Mouse (Mus musculus): Measurements from ENCODE around the gene Efcab3.
"Not testable (repeated sequence)": the region's sequence is repeated elsewhere in the genome, so short reads cannot be mapped to it uniquely, and the experiment has no call there.

The Efcab3 gene

DNA sequence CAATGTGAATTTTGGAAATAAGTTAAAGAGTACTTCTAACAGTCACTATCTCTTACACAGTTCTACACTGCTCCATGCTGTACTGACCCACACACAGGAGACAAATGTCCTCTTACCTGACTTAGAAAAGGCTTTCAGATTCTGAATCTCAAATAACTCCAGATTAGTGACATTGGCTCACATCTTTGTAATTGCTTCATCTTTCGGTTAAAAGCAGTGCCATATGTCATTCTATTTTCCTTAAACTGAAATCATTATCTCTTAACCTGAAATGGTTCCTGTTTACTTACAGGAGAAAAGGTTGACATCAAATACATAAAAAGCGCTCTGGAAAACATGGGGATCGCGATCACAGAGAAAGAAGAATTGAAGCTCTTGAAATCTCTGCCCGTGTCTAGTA, at the start of gene Efcab3:
Efcab3 (plus strand) TSS at position 301 of the 400 bp plus-strand sequence.
- in situ Hi-C loops (cut with MboI, MseI): no loop called here

DNA sequence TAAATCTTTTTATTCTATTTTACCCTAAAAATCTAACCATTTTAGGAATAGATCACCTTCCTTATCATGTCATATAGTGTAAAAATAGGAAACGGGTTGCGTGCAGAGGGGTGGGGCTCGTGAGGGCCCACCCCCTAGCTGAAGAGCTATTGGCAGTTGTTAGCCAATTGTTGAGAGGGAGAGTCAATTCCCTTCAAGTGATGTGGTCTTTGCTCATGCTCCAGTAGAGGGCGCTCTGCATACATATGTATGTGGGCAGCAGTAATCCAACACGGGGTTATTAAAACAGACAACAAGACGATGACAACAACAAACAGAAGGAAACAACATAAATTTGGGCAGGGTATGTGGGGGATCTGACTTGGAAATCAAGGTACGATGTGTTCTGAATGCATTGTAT, 42.3 kb upstream of the Efcab3 start:
- in situ Hi-C loops (cut with MboI, MseI): no loop called here

DNA sequence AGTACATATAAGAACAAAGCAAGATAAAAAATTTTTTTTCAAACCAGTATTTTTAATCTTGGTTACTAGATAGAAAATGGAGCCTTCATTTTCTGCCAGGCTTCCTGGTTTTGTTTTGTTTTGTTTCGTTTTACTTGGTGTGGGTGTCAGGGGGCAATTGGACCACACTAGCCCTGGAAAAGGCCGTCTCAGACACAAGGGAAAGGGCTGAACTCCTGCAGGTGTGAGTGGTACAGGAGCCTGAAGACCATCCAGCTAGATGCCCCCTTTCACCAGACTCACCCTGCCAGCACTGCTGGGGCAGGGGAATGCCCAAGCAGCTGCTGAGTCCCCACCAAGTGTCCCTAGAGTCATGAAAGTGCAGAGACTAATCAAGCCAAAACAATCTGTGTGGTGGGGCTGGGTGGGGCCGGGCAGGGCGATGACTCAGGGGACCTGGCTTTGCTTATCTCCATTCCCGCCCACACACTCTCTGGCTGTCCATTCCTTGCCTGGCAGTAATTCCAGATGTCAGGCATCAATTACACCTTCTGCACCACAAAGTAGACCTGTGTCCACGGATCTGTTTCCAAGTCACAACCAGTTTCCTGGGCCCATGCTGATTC, 34.5 kb upstream of the Efcab3 start:
- in situ Hi-C loops (cut with MboI, MseI): no loop called here

DNA sequence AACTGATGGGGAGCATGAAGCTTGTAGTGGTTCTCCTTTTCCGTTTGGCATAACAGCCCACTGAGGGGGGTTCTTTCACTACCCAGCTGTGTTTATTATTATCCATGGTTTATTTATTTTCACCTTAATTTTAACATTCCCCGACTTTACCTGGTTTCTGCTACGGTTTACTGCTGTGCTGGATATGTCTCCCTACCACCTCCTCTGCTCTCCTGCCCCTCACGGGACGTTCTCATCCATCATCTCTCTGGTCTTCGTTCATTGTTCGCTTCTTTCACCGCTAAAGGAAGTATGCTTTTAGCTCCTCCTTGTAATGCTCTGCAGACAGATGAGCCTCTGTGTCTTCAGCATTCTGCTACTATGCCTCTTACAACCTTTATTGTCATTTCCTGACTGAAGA, 33.9 kb upstream of the Efcab3 start:
- in situ Hi-C loops (cut with MboI, MseI): no loop called here

DNA sequence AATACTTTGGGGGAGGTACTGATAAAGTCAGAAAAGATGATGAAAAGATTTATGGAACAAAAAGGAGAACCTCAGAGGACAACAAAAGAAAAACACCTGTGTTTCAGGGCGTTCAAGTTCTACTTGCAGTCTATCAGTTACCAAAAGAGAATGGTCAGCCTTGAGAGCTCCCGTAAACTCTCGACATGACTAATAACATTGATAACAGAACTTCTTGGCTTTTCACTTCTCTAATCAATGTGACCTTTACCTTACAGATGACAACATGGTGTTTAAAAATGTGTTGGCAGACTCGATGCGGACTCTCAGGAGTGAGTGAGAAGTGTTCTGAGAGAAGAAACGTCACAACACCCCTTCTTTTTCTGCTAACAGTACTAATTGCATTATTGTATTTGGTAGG, 33.2 kb upstream of the Efcab3 start:
- in situ Hi-C loops (cut with MboI, MseI): no loop called here

DNA sequence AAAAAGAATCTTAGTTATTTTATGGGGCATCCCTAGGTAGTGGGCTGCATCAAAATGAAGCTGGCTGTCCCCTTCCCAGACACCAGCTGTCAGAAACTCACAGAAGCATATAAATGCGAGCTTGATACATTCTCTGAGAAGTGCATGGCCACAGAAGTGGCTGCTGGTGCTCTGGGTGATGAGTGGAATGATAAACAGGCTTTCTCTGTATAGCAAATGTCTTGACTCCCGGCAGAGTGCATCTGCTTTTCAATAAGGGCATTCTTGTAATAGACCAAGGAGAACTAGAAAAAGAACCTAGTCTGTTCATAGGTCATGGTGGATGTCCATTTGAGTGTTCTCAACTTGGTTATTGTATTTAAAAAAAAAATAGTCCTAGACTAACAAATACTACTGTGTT, 32.3 kb upstream of the Efcab3 start:
- in situ Hi-C loops (cut with MboI, MseI): no loop called here

DNA sequence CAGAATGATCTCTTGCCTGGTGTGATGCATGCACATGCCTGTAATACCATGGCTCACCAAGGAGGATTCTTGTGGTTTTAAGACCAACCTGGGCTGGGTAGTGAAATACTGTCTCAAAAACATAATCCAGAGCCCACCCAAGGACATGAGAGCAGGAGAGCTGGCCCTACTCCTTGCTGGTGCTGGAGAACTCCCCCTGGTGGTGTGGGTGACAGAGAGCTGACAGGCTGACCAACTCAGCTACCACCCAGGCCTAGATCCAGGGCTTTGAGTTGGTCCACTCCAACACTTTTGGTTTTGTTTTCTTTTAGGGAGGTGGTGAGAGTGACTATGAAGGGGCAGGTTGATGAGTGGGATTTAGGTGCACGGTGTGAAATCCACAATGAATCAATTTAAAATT, 28.3 kb upstream of the Efcab3 start:
- in situ Hi-C loops (cut with MboI, MseI): no loop called here

DNA sequence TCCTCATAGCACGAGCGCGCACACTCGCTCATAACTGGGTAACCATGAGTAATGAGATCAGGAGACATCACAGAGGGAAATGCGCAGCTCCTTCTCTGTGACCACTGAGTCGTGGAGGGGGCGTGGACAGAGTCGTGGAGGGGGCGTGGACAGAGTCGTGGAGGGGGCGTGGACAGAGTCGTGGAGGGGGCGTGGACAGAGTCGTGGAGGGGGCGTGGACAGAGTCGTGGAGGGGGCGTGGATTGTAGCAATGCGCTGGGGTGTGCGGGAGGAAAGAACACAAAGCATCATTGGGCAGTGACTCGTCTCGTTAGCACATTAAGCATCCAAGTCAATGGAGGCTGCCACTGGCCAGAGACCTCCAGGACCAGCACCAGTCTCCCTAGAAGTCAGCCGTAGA, 49.1 kb downstream of the Efcab3 start:
- in situ Hi-C loops (cut with MboI, MseI): not testable (repeated sequence)

DNA sequence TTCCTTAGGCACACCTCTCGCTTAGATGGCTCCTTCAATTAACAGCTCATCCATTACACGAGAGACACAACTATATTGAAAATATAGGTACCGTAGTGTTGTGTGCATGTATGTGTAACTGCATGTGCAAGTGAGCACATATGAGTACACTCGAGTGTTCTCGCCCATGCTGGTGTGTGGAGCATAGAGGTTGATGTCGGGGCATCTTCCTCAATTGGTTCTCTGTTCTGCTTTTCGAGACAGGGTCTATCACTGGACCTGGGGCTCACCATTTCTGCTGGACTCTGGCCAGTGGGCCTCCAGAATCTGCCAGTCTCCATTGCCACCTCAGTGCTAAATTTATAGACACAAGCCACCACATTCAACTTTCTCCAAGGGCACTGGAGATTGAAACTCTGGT, 54.4 kb downstream of the Efcab3 start:
- in situ Hi-C loops (cut with MboI, MseI): no loop called here

DNA sequence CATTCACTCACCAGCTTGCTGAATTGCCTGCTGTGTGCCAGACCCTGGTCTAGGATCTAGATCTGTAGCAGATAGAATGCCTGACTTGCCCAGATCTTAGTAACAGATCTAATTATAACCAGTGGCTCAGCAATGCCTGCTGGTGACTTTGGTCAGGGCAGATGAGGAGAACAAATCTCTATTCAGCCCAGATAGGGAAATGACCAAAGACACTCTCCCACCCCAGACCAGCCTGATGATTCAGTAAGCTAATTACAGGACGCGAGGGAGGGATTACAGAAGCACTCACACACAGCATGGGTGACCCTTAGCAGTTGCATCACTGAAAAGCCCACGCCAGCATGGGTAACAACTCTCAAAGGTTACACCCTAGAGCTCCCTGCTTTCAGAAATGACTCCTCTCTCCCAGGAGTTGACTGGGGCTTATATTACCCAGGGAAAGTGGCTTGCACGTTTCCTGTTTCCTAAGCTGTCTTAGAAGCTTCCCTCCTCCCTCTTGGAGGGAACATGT, 57.2 kb downstream of the Efcab3 start:
- in situ Hi-C loops (cut with MboI, MseI): no loop called here

DNA sequence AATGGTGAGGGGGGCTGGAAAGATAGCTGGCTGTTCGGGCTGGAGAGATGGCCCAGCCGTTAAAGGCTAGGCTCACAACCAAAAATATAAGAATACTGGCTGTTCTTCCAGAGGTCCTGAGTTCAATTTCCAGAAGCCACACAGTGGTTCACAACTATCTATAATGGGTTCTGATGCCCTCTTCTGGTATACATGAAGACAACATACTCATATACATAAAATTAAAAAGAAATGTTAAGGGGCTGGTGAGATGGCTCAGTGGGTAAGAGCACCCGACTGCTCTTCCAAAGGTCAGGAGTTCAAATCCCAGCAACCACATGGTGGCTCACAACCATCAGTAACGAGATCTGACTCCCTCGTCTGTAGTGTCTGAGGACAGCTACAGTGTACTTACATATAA, 58.4 kb downstream of the Efcab3 start:
- in situ Hi-C loops (cut with MboI, MseI): not testable (repeated sequence)

DNA sequence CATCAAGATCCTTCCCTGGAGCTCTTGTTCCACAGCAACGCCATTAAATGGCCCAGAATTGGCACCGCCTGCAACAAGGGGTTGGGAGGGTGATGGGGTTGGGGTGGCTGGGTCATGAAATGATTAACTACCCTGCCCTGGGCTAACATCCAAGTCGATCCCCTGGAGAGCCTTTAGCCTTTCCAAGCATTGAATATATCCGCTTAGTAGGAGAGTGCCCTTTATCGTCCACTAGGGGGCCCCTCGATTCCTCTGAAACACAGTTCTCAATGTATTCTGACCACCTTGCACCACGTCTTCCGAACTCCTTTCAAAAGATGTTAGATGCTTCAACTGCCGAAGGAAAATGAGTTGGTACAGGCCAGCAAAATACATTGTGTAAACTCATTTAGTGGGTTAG, 60.6 kb downstream of the Efcab3 start:
- in situ Hi-C loops (cut with MboI, MseI): no loop called here

DNA sequence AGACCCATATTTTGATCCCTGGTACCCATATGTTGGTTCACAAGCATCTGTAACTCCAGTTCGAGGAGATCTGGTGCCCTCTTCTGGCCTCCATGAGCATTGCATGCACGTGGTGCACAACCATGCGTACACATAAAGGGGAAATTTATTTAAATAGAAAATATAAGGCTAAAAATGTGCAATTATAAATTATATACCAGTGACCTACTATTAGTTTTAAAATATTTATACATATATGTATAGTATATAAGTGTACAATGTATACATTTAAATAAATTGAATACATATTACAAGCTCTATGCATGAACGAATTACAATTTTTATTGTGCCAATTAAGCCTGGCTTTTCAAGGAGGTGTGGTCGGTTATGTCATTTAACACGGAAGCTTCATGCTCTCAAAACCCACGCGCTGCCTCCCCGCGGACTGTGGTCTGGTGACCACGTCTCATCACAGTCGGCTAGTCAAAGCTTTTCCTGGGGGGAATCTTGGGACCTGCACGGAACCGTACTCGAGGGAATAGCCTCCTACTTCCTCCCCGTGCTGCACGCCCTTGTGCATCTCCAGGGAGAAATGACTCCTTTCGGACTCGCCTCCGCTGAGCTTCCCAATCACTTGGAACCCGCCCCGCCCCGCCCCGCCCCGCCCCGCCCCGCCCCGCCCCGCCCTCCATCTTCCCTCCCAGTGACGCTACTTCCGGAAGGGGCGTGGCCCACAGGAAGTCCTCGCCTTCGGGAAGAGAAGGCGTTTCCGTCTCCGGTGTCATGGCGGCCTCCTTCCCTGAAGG, 62.5 kb downstream of the Efcab3 start, which contains the start of gene Mettl2:
Mettl2 (plus strand) TSS at position 691 of the 785 bp plus-strand sequence.
- in situ Hi-C loops (cut with MboI, MseI): no loop called here

DNA sequence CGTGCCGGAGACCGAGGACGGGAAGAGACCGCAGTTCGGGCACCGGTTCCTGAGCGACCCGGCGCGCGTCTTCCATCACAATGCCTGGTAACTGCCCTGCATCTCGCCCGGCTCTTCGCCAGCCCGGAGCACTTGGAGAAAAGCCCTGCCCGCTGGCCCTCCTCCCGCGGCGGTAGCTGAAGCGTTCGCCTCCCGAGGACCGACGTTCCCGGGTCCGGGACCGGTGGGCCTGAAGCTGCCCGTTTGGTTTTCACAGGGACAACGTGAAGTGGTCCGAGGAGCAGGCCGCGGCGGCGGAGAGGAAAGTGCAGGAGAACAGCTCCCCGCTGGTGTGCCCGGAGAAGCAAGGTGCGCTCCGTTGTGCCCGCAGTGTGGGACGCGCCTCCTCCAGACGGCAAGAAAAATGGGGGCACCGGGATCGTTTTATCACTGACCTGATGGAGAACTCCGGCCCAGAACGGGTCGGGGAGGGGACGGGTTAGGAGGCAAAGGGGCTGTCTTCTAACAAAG, 63.2 kb downstream of the Efcab3 start:
- in situ Hi-C loops (cut with MboI, MseI): no loop called here

DNA sequence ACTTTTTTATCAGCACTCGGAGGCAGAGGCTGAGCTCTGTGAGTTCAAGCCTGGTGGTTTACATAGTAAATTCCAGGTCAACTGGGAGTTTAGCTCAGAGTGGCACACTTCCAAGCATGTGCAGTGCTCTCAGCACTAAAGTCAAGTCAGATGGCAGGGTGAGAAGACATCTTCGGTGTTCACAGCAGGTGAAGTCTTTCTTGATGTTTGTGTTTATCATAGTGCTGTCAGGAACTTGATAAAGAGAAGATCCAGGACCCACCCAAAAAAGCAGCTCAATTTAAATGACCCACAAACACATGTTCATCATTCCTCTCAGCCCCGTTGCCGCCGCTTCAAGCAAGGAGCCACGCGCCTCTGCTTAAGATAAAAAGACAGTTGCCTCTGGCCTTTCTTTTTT, 72.3 kb downstream of the Efcab3 start:
- in situ Hi-C loops (cut with MboI, MseI): no loop called here

DNA sequence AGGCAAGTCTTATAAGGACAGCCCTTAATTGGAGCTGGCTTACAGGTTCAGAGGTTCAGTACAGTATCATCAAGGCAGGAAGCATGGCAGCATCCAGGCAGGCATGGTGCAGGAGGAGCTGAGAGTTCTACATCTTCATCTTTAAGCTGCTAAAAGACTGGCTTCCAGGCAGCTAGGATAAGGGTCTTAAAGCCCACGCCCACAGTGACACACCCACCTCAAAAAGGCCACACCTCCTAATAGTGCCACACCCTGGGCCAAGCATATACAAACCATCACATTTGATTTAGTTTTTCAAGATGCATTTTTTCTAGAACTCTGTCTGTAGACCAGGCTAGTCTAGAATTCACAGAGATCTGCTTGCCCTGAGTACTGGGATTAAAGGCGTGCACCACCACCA, 73.9 kb downstream of the Efcab3 start:
- in situ Hi-C loops (cut with MboI, MseI): not testable (repeated sequence)

DNA sequence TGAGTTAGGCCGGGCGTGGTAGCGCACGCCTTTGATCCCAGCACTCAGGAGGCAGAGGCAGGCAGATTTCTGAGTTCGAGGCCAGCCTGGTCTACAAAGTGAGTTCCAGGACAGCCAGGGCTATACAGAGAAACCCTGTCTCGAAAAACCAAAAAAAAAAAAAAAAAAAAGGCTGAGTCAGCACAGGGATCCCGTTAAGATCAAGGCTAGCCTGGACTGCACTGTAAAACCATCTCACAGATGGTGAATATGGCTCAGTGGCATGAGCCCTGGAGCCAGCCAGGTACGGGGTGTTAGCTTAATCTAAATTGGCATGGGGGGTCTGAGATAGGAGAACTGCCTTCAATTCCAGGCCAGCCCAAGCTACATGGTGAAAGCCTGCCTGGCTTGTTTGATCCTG, 77.1 kb downstream of the Efcab3 start:
- in situ Hi-C loops (cut with MboI, MseI): loop anchor here (5.0 kb wide), 1 partner anchor 37 kb away; the partner anchor contains the start of gene Tlk2

DNA sequence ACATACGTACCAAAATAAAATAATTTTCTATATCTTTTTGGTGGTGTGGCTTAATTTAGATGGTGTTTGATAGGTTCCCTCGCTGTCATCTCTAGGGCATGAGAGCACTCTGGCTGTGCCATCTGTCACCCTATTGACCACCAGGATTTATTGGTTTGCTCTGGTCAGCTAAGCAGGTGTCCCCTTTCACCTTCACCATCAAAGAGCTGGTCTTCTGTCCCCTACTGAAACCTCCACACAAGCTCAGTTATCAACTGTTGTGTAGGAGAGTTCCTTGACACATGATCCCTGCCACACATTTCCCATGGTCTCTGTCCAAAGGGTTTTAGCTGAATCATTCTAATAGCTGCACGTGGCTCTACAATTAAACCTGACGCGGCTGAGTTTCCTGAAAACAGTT, 77.7 kb downstream of the Efcab3 start:
- in situ Hi-C loops (cut with MboI, MseI): loop anchor here (5.0 kb wide), 1 partner anchor 36 kb away; the partner anchor contains the start of gene Tlk2

DNA sequence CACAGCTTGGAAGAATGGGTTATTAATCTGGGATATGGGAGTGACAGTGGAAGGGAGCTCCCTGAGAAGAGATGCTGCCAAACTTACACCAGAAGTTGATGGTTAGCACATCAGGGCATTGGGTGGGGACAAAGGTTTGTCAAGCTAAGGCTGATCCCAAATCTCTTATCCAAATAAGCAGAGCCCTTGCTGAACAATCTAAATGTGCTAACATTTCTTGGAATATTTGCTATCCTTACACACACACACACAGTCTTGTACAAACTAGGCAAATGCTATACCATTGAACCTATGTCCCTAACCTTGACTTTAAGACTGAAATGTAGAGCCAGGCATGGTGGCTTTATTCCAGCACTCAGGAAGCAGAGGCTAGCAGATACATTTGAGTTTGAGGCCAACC, 80.2 kb downstream of the Efcab3 start:
- in situ Hi-C loops (cut with MboI, MseI): loop anchor here (5.0 kb wide), 1 partner anchor 34 kb away; the partner anchor contains the start of gene Tlk2

DNA sequence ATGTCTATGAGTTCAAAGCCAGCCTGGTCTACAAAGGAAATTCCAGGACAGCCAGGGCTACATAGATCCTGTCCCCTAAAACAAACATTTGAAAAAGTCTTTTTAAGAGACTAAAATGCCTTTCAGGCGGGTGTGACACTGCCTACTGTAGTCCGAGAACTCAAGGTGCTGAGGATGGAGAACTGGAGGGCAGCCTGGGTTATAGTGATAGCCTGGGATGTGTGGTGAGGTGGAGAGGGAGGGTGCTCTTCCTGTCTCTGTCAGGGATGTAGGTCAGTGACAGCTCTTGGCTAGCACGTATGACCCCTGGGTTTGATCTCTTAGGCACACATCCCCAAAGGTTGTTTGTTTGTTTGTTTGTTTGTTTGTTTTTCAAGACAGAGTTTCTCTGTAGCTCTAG, 80.7 kb downstream of the Efcab3 start:
- in situ Hi-C loops (cut with MboI, MseI): loop anchor here (5.0 kb wide), 1 partner anchor 33 kb away; the partner anchor contains the start of gene Tlk2

DNA sequence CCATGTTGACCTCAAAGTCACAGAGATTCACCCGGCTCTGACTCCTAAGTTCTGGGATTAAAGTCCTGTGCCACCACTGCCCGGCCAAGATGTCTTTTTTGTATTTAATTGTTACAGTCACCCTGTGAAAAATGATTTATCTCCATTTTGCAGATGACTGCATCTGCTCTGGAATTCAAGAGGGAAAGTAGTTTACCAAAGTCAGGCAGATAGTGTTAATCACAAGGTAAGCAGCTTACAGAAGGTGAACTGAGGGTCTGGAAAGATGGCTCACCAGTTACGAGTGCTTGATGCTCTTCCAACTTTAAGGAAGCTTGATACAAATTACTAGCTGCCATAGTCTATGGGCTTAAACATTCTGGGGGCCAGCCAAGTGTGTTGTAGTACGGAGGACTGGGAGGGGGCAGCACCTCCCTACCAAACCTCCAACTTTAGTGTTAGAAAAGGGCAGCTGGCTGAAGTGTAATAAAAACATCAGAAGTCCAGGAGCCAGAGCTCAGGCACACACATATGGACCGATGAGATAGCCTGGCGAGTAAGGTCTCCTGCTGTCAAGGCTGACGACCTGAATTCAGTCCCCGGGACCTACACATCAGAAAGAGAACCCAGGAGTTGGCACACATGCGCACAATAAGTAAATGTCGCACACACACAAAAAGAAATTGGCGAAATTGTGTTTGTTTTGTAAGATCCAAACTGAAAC, 81.3 kb downstream of the Efcab3 start:
- in situ Hi-C loops (cut with MboI, MseI): loop anchor here (5.0 kb wide), 1 partner anchor 33 kb away; the partner anchor contains the start of gene Tlk2

DNA sequence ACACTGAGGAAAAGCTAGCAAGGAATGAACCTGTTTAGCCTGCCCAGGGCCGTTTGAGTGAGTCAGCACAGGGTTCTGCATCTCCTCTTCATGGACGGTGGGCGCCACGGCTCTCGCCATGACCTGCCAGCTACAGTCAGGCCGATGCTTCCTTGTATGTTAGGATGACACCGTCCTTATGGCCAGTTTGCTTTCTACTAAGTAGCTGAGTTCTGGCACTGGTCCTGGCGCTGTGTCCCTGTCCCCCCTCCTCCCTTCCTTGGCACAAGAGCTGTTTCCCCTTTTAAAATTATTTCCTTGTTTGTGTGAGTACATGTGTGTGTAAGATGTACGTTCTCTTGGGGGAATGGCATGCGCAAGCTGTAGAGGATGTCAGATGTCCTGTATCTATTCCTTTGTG, 81.8 kb downstream of the Efcab3 start:
- in situ Hi-C loops (cut with MboI, MseI): no loop called here
